19 mouse cellular contexts compared by ENCODE assay signal in genomic region chr8:122056113-122056512, GRCm38 (mm10).
DNase-seq lines count a peak whose midpoint lies in the region; ATAC-seq and TF ChIP-seq lines count a peak whose summit lies in the region.
"Had no signal": no experiment of that assay in that cellular context is flagged by ENCODE, and none has a peak within 500 bp of the region (broad histone marks: within the 10 kb centered on the region; RNA-seq: fewer than 3 reads in every experiment).

No protein-coding gene starts in this region.

- dilution Hi-C loops in CH12.LX (cut with MboI; ENCODE audit: extremely low pct_ligation_motif_present, extremely low pct_unique_long_range_greater_than_20kb, low sequenced_read_pairs), result no loop called here

- no peak for TF ChIP-seq CTCF in hindbrain, postnatal 0 days (IDR thresholded peaks at IDR 0.05; ENCODE audit: low read depth)
- no peak; a peak in 1 of 4 replicates for TF ChIP-seq CTCF in CH12.LX (conservative IDR thresholded peaks at IDR 0.05 in 1 of 2, IDR thresholded peaks at IDR 0.05 in 1 of 2; ENCODE audit: low read depth in 2 of 2, low read length in 2 of 2)
- no peak for TF ChIP-seq CTCF in left cerebral cortex, adult 2 months (IDR thresholded peaks at IDR 0.05)

- no peaks in the 10 kb centered on the region for H3K36me3 ChIP-seq in hindbrain, postnatal 0 days (ENCODE audit: insufficient read depth, low read length)
- H3K36me3 ChIP-seq in hindbrain, embryonic 10.5 days, result no peaks in the 10 kb centered on the region
- no peaks in the 10 kb centered on the region for H3K36me3 ChIP-seq in CH12.LX (replicated peaks in 1 of 2; ENCODE audit: control insufficient read depth in 1 of 2, insufficient read depth in 1 of 2, low read length in 1 of 2)
- no peaks in the 10 kb centered on the region for H3K36me3 ChIP-seq in stomach, embryonic 14.5 days (ENCODE audit: control insufficient read depth, insufficient read depth, low read length)
- H3K36me3 ChIP-seq: hindbrain, embryonic 15.5 days; liver, embryonic 13.5 days; midbrain, embryonic 15.5 days; neural tube, embryonic 12.5 days had no signal

- peak; percentile 24; the same call in 1 of the 2 replicates for ATAC-seq in hindbrain, postnatal 0 days
- ATAC-seq in stomach, embryonic 14.5 days (ENCODE audit: insufficient number of reproducible peaks, insufficient read depth, low FRiP score, low read depth), result 0 out of 2 replicates have a peak, but pooled peaks have one; percentile 29
- ATAC-seq: forebrain, embryonic 14.5 days; midbrain, embryonic 15.5 days had no signal

- no peaks in the 10 kb centered on the region for H3K27me3 ChIP-seq in hindbrain, postnatal 0 days (ENCODE audit: insufficient read depth, low read length)
- H3K27me3 ChIP-seq in hindbrain, embryonic 10.5 days (ENCODE audit: insufficient read depth, poor library complexity, severe bottlenecking), result peaks cover 12% of the 10 kb centered on the region; the same call in 1 of the 2 replicates
- peaks cover 46% of the 10 kb centered on the region for H3K27me3 ChIP-seq in CH12.LX (replicated peaks)
- no peaks in the 10 kb centered on the region for H3K27me3 ChIP-seq in stomach, embryonic 14.5 days (ENCODE audit: control insufficient read depth, insufficient read depth, low read length)
- H3K27me3 ChIP-seq: hindbrain, embryonic 15.5 days; liver, embryonic 13.5 days; midbrain, embryonic 15.5 days; neural tube, embryonic 12.5 days had no signal

- no peaks in the 10 kb centered on the region for H3K79me2 ChIP-seq in CH12.LX (replicated peaks; ENCODE audit: control insufficient read depth, extremely low read depth, insufficient read depth, poor library complexity, severe bottlenecking)

- TF ChIP-seq RAD21 in CH12.LX (IDR thresholded peaks at IDR 0.05; ENCODE audit: low read depth, low read length), result no peak

- in situ Hi-C loops in CH12.LX (cut with MboI; ENCODE audit: low pct_ligation_motif_present, low pct_unique_long_range_greater_than_20kb, low sequenced_read_pairs), result no loop called here

- H3K9me3 ChIP-seq in hindbrain, postnatal 0 days (ENCODE audit: low read length), result no peaks in the 10 kb centered on the region
- H3K9me3 ChIP-seq in hindbrain, embryonic 10.5 days, result no peaks in the 10 kb centered on the region
- H3K9me3 ChIP-seq in CH12.LX (replicated peaks; ENCODE audit: low read length), result no peaks in the 10 kb centered on the region
- H3K9me3 ChIP-seq in stomach, embryonic 14.5 days (ENCODE audit: control insufficient read depth, low read depth, low read length), result no peaks in the 10 kb centered on the region
- H3K9me3 ChIP-seq: hindbrain, embryonic 15.5 days; liver, embryonic 13.5 days; midbrain, embryonic 15.5 days; neural tube, embryonic 12.5 days had no signal

- TF ChIP-seq POLR2A in CH12.LX (IDR thresholded peaks at IDR 0.05; ENCODE audit: low read depth, low read length), result no peak

- H3K4me2 ChIP-seq in hindbrain, postnatal 0 days (ENCODE audit: low read depth, low read length), result no peak overlapping the region
- no peak overlapping the region for H3K4me2 ChIP-seq in CH12.LX (ENCODE audit: insufficient read depth, low read depth, poor library complexity, severe bottlenecking)
- H3K4me2 ChIP-seq in stomach, embryonic 14.5 days (replicated peaks; ENCODE audit: low read depth, low read length), result no peak overlapping the region
- H3K4me2 ChIP-seq: hindbrain, embryonic 15.5 days; liver, embryonic 13.5 days; lung, embryonic 14.5 days; midbrain, embryonic 15.5 days; neural tube, embryonic 12.5 days had no signal

- no peak for TF ChIP-seq EP300 in CH12.LX (IDR thresholded peaks at IDR 0.05; ENCODE audit: low read length)

- DNase-seq in hindbrain, postnatal 0 days (ENCODE audit: low spot score), result no peak
- DNase-seq in hindbrain, embryonic 10.5 days (ENCODE audit: low spot score), result no peak
- DNase-seq in CH12.LX (ENCODE audit: extremely low read depth) (peak; percentile 26), ES-CJ7 (ENCODE audit: low read depth, low spot score) (peak; percentile 48)
- DNase-seq in urinary bladder, adult 18-20 months (ENCODE audit: low spot score in 2 of 2), result no peak
- DNase-seq in left cerebral cortex, adult 2 months (ENCODE audit: extremely low spot score in 1 of 2, low spot score in 2 of 2), result no peak
- DNase-seq: adrenal gland, postnatal 14 days; cerebellum, adult 9-10 months; heart, postnatal 4 days; liver, embryonic 13.5 days; right cerebral cortex, postnatal 14 days; thymus, postnatal 25 days had no signal

- H3K27ac ChIP-seq in hindbrain, postnatal 0 days, result no peak overlapping the region
- H3K27ac ChIP-seq in hindbrain, embryonic 10.5 days, result no peak overlapping the region
- no peak overlapping the region for H3K27ac ChIP-seq in CH12.LX (ENCODE audit: insufficient read depth, low read depth)
- no peak overlapping the region for H3K27ac ChIP-seq in stomach, embryonic 14.5 days (ENCODE audit: low read length)
- H3K27ac ChIP-seq in left cerebral cortex, adult 2 months, result no peak overlapping the region
- H3K27ac ChIP-seq: hindbrain, embryonic 15.5 days; liver, embryonic 13.5 days; midbrain, embryonic 15.5 days; neural tube, embryonic 12.5 days had no signal

- intact Hi-C loops in left cerebral cortex, adult 2 months (cut with DNase I), result no loop called here

- no peaks in the 10 kb centered on the region for H3K4me1 ChIP-seq in hindbrain, postnatal 0 days (ENCODE audit: insufficient read depth, low read length)
- peaks cover 40% of the 10 kb centered on the region for H3K4me1 ChIP-seq in hindbrain, embryonic 10.5 days (replicated peaks)
- peaks cover 16 to 25% of the 10 kb centered on the region in 2 experiments for H3K4me1 ChIP-seq in CH12.LX (ENCODE audit: control insufficient read depth in 1 of 2, insufficient read depth in 2 of 2)
- H3K4me1 ChIP-seq in stomach, embryonic 14.5 days (ENCODE audit: control insufficient read depth, insufficient read depth, low read length), result peaks cover 20% of the 10 kb centered on the region
- H3K4me1 ChIP-seq: liver, embryonic 13.5 days; midbrain, embryonic 15.5 days; neural tube, embryonic 12.5 days had no signal

- no peak overlapping the region for H3K4me3 ChIP-seq in hindbrain, postnatal 0 days (ENCODE audit: low read length)
- no peak overlapping the region for H3K4me3 ChIP-seq in hindbrain, embryonic 10.5 days
- no peak overlapping the region for H3K4me3 ChIP-seq in CH12.LX (replicated peaks in 1 of 3; ENCODE audit: low read depth in 2 of 3, low read length in 2 of 3, poor library complexity in 1 of 3)
- H3K4me3 ChIP-seq in stomach, embryonic 14.5 days (ENCODE audit: low read depth, low read length), result no peak overlapping the region
- H3K4me3 ChIP-seq in left cerebral cortex, adult 2 months, result no peak overlapping the region
- H3K4me3 ChIP-seq: hindbrain, embryonic 15.5 days; liver, embryonic 13.5 days; megakaryocyte, embryonic 14.5 days; midbrain, embryonic 15.5 days; neural tube, embryonic 12.5 days had no signal

- 29% methylated on average over 1 of the region's 1 CpGs for WGBS in hindbrain, postnatal 0 days
- 37% methylated on average over 1 of the region's 1 CpGs for WGBS in hindbrain, embryonic 10.5 days
- WGBS in stomach, embryonic 14.5 days, result 16% methylated on average over 1 of the region's 1 CpGs

- H3K9ac ChIP-seq in hindbrain, postnatal 0 days (replicated peaks; ENCODE audit: low read length), result no peak overlapping the region
- no peak overlapping the region for H3K9ac ChIP-seq in CH12.LX (ENCODE audit: insufficient read depth, low read depth)
- no peak overlapping the region for H3K9ac ChIP-seq in stomach, embryonic 14.5 days (replicated peaks; ENCODE audit: low read depth, low read length)
- H3K9ac ChIP-seq: hindbrain, embryonic 15.5 days; liver, embryonic 13.5 days; lung, embryonic 14.5 days; midbrain, embryonic 15.5 days; neural tube, embryonic 12.5 days had no signal

TF ChIP-seq in CH12.LX, 34 proteins besides CTCF, POLR2A, EP300 and RAD21:
- TF ChIP-seq KAT2A (IDR thresholded peaks at IDR 0.05; ENCODE audit: insufficient replicate concordance, low read length), result no peak
- peak; percentile 55 for TF ChIP-seq JUN (IDR thresholded peaks at IDR 0.05; ENCODE audit: insufficient read depth, low read depth, low read length)
- TF ChIP-seq BHLHE40 (IDR thresholded peaks at IDR 0.05; ENCODE audit: low read depth, low read length), result peak; percentile 41; the same call in 1 of the 2 replicates
- TF ChIP-seq ELF1 (IDR thresholded peaks at IDR 0.05; ENCODE audit: low read depth, low read length), result peak; percentile 43; the same call in 1 of the 2 replicates

Comparison
In these comparisons a context has a peak if more than half of its experiments do, and no peak if none do; other contexts are left out.
1. DNase-seq: peak in CH12.LX (single experiment) and ES-CJ7 (single experiment); none in hindbrain, postnatal 0 days (single experiment), hindbrain, embryonic 10.5 days (single experiment), urinary bladder, adult 18-20 months (0 of 2) and left cerebral cortex, adult 2 months (0 of 2).